Comparison of ENCODE assay signal across 32 mouse cellular contexts in genomic region chr7:24846576-24846975, GRCm38 (mm10). TPM values are rescaled to one million over a fixed set of nuclear protein-coding genes. Genes with fewer than 3 reads are reported as not detected.
"Had no signal": no experiment of that assay in that cellular context is flagged by ENCODE, and none has a peak within 500 bp of the region (broad histone marks: within the 10 kb centered on the region; RNA-seq: fewer than 3 reads in every experiment).

No protein-coding gene starts in this region.

RNA-seq across cellular contexts. Expression of gene Gm9844, which starts 15.4 kb away (rescaled TPM):
- total RNA-seq: gastrocnemius, adult 18-20 months; gastrocnemius, adult 8-10 months; gastrocnemius, postnatal 36 days; heart, adult 18-20 months; heart, adult 8-10 months; heart, postnatal 25 days; left cerebral cortex, postnatal 14 days had no signal

RNA-seq across cellular contexts. Expression of gene Lypd4, which starts 23.2 kb away (rescaled TPM):
- total RNA-seq: gastrocnemius, adult 18-20 months; gastrocnemius, adult 8-10 months; gastrocnemius, postnatal 14 days; gastrocnemius, postnatal 36 days; heart, adult 18-20 months; heart, adult 8-10 months; heart, postnatal 10 days; heart, postnatal 25 days; heart, postnatal 4 days; layer of hippocampus, adult 2 months; layer of hippocampus, postnatal 10 days; layer of hippocampus, postnatal 25 days; left cerebral cortex, adult 2 months; left cerebral cortex, postnatal 14 days; left cerebral cortex, postnatal 36 days had no signal
- polyA plus RNA-seq: heart, embryonic 10.5 days; heart, embryonic 12.5 days; heart, embryonic 14.5 days; heart, embryonic 16.5 days; hindbrain, embryonic 10.5 days; hindbrain, embryonic 12.5 days; hindbrain, embryonic 14.5 days; inflammation-experienced regulatory T-cells, adult 6 months; intestine, embryonic 15.5 days; intestine, postnatal 0 days; kidney, embryonic 14.5 days; kidney, embryonic 16.5 days; limb, embryonic 10.5 days; limb, embryonic 12.5 days; limb, embryonic 14.5 days; liver, embryonic 13.5 days; liver, embryonic 16.5 days had no signal

RNA-seq across cellular contexts. Expression of gene Dmrtc2, which starts 23.3 kb away (rescaled TPM):
- total RNA-seq: gastrocnemius, adult 18-20 months; gastrocnemius, adult 8-10 months; gastrocnemius, postnatal 14 days; gastrocnemius, postnatal 36 days; heart, adult 18-20 months; heart, adult 8-10 months; heart, postnatal 10 days; heart, postnatal 25 days; heart, postnatal 4 days; layer of hippocampus, adult 2 months; layer of hippocampus, postnatal 25 days; left cerebral cortex, adult 2 months; left cerebral cortex, postnatal 14 days; left cerebral cortex, postnatal 36 days had no signal
- polyA plus RNA-seq: heart, embryonic 10.5 days; heart, embryonic 12.5 days; heart, embryonic 14.5 days; heart, embryonic 16.5 days; hindbrain, embryonic 10.5 days; hindbrain, embryonic 12.5 days; inflammation-experienced regulatory T-cells, adult 6 months; intestine, embryonic 15.5 days; intestine, postnatal 0 days; kidney, embryonic 14.5 days; kidney, embryonic 16.5 days; limb, embryonic 10.5 days; limb, embryonic 12.5 days; liver, embryonic 13.5 days; liver, embryonic 16.5 days had no signal

RNA-seq across cellular contexts. Expression of gene Cd79a, which starts 50.6 kb away (rescaled TPM):
- total RNA-seq: layer of hippocampus, adult 2 months; layer of hippocampus, postnatal 10 days had no signal
- polyA plus RNA-seq: heart, embryonic 14.5 days had no signal
